Mouse (Mus musculus) natural killer cell, adult 2 months (primary cell): Measurements from ENCODE around the gene Psmd5.
"Not testable (repeated sequence)": the region's sequence is repeated elsewhere in the genome, so short reads cannot be mapped to it uniquely, and the experiment has no call there.

ENCODE experiments used
- DNase-seq, 2 experiments: peaks; one replicate each; pipeline ENCODE4 v3.0.0; 2022; ENCODE audit warnings: low spot score in 2 of 2

Psmd5 gene

GRCm38 (mm10) chr2:34827591-34827990, 47.2 kb downstream of the Psmd5 start:
- no peak for DNase-seq

- DNase-seq: no peak
These were observed 48.1 kb downstream of the Psmd5 start for GRCm38 (mm10) chr2:34826460-34827231.

GRCm38 (mm10) chr2:34825827-34826459, 48.8 kb downstream of the Psmd5 start, which contains the start of gene Fbxw2:
TSS of gene Fbxw2 (minus strand) at chr2:34826311.
- peak; percentile 83 to 87 for DNase-seq

- DNase-seq: no peak
These were observed 56.3 kb downstream of the Psmd5 start for GRCm38 (mm10) chr2:34818492-34818891.

- DNase-seq: not testable (repeated sequence)
These were observed 58.9 kb downstream of the Psmd5 start for GRCm38 (mm10) chr2:34815893-34816292.

GRCm38 (mm10) chr2:34812706-34813105, 62.1 kb downstream of the Psmd5 start:
- no peak for DNase-seq

GRCm38 (mm10) chr2:34810775-34811174, 64.0 kb downstream of the Psmd5 start:
- no peak for DNase-seq

GRCm38 (mm10) chr2:34809568-34809967, 65.2 kb downstream of the Psmd5 start:
- DNase-seq: no peak

- no peak for DNase-seq
These were observed 66.7 kb downstream of the Psmd5 start for GRCm38 (mm10) chr2:34808057-34808456.

- no peak for DNase-seq
These were observed 69.3 kb downstream of the Psmd5 start for GRCm38 (mm10) chr2:34805364-34805950.

GRCm38 (mm10) chr2:34804815-34805214, 70.0 kb downstream of the Psmd5 start:
- no peak for DNase-seq

GRCm38 (mm10) chr2:34804172-34804571, 70.6 kb downstream of the Psmd5 start:
- no peak for DNase-seq

- no peak for DNase-seq
These were observed 71.0 kb downstream of the Psmd5 start for GRCm38 (mm10) chr2:34803746-34804145.

- DNase-seq: peak; percentile 39 to 43
These were observed 72.1 kb downstream of the Psmd5 start for GRCm38 (mm10) chr2:34802565-34803245.

- DNase-seq: peak; percentile 96 to 97
These were observed 73.0 kb downstream of the Psmd5 start for GRCm38 (mm10) chr2:34801516-34802482.

- DNase-seq: no peak
These were observed 74.4 kb downstream of the Psmd5 start for GRCm38 (mm10) chr2:34800371-34800770.
